Mouse (Mus musculus) left cerebral cortex, adult 8-10 months (tissue): ENCODE measurements around the gene Tead2. TPM values are rescaled to one million over a fixed set of nuclear protein-coding genes. Genes with fewer than 3 reads are reported as not detected.
"Not testable (repeated sequence)": the region's sequence is repeated elsewhere in the genome, so short reads cannot be mapped to it uniquely, and the experiment has no call there.

Source experiments
- DNase-seq, 2 experiments: peaks; one replicate each; pipeline ENCODE4 v3.0.0; 2022; ENCODE audit warnings: low spot score in 2 of 2
- total RNA-seq, 4 experiments: library from RNA; stranded (reverse); gene quantifications; 2 replicates each; pipeline ENCODE4 v1.2.4; 2022

Gene Tead2
- 1 to 10 TPM; 2.0 to 5.1 (median 3.0) TPM for total RNA-seq

DNA sequence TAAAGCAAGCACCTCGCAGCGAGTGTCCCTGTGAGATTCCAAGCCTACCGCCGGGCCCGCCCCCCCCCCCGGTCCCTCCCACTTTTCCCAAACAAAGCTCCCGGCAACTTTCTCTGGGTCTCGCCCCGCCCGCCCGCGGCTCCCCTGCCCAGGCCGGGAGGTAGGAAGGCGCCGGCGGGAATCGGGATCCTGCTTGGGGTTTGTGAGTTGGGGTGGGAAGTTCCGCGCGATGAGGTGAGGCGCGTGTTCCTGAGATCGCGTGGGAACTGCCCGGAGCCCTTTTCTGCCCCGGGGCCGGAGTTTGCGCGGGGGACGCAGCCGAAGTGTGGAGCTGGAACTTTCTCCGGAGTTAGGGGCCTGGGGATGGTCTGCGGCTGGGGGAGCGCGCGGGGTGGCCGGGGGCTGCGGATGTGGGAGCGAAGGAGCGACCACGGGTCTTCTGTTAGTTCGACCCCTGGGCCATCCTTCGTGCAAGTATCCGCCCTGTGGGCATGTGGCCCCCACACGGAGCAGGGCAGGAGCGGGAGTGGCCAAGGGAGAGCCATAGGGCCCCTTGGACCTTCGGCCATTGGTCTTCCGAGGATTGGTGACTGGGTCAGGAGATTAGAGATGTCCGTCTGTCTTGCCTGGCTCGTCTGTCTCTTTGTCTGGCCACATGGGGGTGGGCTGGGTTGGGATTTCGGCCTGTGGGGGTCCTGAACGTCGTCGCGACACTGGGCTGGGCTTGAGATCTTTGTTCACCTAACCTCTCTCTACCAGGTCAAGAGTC, at the start of gene Tead2:
Gene Tead2, plus strand, starts transcription at position 81 of the 769 bp plus-strand sequence.
- DNase-seq: no peak

DNA sequence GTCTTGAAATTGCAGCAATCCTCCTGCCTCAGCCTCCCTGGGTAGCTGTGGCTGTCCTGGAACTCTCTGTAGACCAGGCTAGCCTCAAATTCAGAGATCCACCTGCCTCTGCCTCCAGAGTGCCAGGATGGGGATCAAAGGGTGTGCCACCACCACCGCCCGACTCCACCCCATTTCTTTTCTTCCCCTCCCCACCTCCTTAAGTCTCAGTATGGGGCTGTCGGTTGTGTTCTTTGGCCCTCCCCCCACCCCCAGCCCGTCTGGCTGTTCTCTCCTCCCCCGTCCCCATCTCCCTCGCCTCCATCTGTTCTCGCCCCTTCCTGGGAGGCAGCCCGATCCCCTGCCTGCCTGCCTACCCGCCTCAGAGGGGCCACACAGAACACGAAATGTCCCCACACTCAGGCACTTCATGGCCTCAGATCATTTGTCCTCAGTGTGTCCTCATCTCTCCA, 48.6 kb upstream of the Tead2 start:
- peak in 1 of 2 experiments; percentile 63 for DNase-seq

DNA sequence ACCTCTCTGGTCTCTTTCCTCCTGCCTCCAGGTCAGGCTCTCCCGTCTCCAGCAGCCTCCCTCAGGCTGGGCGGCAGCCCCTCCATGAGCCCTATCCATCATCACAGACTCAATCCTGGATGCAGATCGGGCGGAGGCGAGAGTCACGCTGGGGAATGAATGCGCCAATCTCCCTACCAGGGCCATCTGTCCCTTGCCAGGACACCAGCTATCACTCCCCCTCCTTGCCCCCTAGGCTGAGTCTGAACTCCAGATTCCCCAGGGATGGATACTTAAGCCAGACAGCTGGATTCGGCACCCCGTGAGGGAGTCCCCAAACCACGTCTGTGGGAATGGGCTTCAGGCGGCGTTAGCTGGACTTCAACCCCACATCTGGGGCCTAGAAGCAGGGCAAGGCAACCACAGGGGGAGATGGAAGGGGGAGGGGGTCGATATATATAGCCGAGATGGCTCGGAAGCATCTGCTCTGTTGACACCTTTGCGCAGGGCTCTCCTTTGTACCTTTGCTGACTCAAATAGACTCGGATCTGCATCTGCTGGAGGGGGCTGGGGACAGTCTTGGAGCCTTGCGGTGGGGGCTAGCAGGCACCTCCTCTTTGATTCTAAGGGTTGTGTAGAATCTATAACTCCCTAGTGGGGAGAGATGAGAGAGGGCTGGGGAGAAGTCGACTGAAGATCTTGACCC, 47.6 kb upstream of the Tead2 start:
- peak in 1 of 2 experiments; percentile 70 for DNase-seq

DNA sequence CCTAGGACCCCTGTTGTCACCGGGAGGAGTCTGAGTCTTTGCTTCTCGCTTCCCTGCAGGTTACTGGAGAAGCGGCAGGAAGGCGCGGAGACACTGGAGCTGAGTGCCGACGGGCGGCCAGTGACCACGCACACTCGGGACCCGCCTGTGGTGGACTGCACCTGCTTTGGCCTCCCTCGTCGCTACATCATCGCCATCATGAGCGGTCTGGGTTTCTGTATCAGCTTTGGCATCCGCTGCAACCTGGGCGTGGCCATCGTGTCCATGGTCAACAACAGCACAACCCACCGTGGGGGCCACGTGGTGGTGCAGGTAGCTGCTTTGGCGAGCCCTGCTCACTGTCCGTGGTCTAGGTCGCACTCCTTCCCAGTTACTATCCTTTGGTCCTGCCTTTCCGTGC, 46.9 kb upstream of the Tead2 start:
- DNase-seq: no peak

DNA sequence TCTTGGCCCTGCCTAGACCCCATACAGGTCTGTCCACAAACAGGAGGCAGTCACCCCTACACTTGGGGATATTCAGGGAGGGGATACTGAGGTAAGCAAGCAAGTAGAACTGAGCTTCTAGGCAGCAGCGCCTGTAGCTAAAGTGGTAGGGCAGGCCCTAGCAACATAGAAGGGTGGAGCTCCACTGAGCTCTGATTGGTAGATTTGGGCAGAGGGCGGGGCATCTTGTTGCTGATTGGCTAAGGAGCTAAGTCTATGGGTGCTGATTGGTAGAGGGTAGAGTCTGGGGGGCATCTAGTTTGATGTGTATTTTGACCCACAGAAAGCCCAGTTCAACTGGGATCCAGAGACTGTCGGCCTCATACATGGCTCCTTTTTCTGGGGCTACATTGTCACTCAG, 46.1 kb upstream of the Tead2 start:
- DNase-seq: peak in 1 of 2 experiments; percentile 73

DNA sequence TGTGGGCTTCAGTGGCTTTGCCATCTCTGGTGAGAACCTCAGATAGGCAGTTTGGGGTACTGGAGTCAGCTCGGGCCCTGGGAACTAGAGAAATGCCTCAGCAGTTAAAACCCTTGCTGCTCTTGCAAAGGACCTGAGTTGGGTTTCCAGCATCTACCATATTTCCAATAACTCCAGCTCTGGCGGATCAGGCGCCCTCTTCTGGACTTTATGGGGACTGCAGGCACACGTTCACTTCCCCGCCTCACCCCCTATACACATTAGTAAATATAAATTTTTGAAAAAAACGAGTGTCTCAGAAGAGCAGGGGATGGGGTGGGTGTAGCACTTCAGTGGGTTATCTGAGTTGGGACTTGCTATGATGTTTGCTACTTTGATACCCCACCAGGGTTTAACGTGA, 42.6 kb upstream of the Tead2 start:
- DNase-seq: no peak

DNA sequence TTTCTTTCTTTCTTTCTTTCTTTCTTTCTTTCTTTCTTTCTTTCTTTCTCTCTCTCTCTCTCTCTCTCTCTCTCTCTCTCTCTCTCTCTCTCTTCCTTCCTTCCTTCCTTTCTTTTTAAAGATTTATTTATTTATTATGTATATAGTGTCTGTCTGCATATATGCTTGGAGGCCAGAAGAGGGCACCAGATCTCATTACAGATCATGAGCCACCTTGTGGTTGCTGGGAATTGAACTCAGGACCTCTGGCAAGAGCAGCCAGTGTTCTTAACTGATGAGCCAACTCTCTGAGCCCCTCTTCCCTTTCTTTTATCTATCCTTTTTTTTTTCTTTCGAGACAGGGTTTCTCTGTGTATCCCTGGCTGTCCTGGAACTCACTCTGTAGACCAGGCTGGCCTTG, 41.8 kb upstream of the Tead2 start:
- DNase-seq: not testable (repeated sequence)

DNA sequence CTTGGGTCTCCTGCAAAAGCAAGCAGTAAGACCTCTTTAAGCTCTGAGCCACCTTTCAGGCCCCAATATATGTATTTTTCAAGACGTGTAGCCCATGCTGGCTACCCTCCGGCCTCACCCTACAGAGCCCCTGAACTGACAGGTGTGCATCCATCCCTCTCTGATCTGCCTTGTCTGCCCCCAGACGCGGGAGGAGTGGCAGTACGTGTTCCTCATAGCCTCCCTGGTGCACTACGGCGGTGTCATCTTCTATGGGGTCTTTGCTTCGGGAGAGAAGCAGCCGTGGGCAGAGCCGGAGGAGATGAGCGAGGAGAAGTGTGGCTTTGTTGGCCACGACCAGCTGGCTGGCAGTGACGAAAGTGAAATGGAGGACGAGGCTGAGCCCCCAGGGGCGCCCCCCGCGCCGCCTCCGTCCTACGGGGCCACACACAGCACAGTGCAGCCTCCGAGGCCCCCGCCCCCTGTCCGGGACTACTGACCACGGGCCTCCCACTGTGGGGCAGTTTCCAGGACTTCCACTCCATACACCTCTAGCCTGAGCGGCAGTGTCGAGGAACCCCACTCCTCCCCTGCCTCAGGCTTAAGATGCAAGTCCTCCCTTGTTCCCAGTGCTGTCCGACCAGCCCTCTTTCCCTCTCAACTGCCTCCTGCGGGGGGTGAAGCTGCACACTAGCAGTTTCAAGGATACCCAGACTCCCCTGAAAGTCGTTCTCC, 40.8 kb upstream of the Tead2 start:
- DNase-seq: no peak

DNA sequence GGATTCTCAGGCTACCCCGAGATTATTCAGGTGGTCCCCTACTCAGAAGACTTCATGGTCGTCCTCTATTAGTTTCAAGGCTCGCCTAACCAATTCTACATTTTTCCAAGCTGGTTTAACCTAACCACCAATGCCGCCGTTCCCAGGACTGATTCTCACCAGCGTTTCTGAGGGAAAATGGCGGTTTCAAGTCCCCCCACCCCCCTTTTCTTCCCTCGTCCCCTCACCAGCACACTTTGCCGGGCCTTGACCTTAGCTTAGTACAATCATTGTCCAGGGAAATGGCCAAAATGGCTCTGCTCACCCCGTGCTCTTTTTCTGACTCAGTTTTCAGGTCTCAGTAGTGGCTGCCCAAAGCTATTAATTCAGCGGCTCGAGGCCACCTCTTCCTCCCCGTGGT, 40.2 kb upstream of the Tead2 start:
- DNase-seq: no peak

DNA sequence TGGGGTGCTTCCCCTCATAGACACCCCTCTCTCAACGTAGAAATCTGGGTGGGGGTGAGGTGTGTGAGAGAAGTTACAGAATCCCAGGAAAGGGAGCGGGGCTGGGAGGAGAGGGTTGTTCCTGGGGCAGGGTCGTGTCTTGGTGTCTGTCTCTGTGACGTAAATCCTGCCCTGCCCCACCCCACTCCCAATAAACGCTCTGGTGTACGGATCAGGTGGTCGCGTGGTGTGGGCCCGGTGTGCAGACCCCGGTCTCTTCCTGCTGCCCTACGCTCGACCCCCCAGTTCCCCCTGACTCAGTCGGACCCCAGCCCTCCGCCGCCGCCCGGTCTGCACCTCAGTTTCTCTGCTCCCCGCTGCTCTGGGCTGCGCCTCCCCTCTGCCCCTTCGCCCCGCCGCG, 39.6 kb upstream of the Tead2 start:
- no peak for DNase-seq

DNA sequence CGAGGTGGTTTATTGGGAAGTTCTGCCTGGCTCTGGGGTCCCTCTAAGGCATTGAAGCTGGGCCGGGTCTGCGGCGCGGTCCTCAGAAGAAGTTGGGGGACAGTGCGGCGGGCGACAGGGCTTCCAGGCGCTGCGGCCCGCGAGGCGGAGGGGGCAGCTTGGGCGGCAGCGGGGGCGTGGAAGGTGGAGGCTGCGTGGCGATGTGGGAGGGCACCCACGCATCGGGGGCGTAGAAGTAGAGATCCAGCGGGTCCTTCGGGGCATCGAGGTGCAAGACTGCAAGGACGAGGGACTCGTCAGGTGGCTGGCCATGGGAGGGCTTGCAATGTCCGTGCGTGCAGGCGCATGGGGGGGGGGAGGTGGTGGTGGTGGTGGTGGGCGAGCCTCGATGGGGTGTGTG, 39.2 kb upstream of the Tead2 start:
- no peak for DNase-seq

DNA sequence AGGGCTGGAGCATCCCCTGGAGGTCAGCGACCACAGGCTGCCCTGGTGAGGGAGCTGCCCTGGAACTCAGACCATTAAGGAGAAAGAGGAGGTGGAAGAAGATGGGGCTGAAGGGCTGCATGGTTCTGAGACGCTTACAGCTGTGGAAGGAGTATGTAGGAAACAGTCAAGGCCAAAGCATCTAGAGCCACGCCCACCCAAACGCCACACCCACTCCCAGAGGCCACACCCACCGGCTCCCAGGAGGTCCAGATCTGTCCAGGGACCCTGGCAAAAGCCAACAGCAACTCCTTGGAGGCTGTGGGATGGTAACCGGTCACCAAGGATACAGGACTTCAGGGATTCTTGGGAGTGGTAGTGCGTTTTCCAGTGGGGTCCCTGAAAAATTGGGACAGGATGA, 37.0 kb upstream of the Tead2 start:
- DNase-seq: no peak

DNA sequence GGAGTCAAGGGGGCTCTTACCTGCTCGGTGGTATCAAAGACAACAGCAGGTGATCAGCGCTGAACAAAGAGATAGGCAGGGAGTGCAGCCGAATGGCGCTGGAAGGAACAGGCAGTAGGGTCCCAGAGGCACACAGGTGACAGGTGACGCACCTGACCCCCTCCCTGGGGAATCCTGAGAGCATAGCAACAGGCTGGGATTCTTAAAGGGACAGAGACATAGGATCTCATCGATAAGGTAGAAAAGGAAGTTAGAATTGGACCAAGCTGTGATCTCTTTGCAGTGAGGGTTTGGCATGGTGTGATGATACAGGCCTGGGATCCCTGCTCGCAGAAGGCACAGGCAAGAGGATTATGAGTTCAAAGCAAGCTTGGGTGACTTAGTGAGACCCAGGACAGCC, 36.1 kb upstream of the Tead2 start, which contains the start of gene Gfy:
Gene Gfy, minus strand, starts transcription at position 101 of the 400 bp plus-strand sequence.
- no peak for DNase-seq

DNA sequence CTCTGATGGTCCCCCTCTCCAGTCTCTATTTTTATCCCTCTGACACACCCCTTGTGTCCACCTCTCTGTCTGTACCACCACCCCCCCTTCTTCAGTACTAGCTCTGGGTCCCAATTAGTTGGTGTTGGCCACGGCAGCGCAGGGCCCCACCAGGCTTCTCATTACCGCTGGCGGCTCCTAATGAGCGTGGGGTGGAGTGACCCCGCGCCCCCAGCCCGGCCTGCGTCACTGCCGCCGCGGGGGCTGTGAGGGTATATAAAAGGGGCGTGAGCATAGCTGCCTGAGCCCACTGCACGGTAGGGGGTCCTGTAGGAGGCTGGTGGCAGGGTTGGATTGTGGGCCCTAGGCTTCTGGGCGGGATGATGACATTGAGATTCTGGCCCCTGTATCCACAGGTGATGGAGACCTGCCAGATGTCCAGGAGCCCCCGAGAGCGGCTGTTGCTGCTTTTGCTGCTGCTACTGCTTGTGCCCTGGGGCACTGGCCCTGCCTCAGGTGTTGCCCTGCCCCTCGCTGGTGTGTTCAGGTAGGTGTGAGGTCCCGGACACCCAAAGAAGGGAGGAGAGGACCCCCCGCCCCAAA, 34.6 kb upstream of the Tead2 start, which contains the start of gene Pth2:
Gene Pth2, plus strand, starts transcription at position 100 of the 582 bp plus-strand sequence.
- DNase-seq: no peak

DNA sequence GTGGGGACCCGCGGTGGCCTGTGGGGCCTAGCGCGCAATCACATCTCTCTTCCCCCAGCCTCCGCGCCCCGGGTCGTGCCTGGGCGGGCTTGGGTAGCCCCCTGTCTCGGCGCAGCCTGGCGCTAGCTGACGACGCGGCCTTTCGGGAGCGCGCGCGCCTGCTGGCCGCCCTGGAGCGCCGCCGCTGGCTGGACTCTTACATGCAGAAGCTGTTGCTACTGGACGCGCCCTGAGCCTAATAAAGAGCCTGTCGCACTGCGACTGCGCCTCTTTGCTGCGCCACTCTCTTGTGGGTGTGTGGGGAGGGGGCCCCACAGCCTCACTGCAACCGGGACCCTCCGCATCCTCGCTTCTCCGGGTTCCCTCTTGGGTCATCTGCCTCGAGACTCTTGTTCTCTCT, 34.0 kb upstream of the Tead2 start:
- no peak for DNase-seq

DNA sequence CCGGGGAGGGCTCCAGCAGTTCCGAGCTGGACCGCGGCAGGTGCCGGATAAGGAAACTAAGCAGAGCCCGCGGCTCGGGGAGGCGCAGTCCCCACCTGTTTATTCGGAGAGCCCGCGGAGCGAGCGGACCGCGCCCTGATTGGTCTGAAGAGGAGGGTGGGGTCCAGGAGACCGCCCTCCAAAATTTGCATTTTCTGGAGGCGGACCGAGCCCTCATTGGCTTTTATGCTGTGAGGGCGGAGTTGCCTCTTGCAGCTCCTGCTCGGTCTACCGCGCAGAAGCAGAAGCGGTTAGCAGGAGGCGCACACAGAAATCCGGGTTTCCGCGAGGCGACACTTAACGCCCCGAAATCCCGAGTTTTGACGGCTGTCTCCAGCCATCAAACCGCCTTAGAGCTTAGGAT, 33.4 kb upstream of the Tead2 start:
- peak; percentile 70 to 86 for DNase-seq

DNA sequence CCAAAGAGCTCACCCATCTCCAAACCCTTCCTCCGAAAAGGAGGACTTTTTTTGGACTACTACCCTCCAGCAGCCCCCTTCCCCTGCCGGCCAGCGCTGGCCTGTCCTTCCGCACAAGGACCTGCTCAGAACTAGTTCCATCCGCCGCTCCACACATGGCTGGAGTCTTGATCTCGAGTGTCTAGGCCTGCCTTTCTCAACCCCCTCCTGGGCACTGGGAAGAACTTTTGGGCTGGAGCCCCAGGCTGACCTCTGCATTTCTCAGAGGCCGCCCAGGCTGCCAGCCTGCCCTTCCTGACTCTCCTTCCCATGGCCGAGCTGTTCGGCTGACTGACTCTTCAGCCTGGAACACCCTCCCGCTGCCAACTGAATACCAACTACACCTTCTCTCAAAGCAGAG, 32.9 kb upstream of the Tead2 start:
- no peak for DNase-seq

DNA sequence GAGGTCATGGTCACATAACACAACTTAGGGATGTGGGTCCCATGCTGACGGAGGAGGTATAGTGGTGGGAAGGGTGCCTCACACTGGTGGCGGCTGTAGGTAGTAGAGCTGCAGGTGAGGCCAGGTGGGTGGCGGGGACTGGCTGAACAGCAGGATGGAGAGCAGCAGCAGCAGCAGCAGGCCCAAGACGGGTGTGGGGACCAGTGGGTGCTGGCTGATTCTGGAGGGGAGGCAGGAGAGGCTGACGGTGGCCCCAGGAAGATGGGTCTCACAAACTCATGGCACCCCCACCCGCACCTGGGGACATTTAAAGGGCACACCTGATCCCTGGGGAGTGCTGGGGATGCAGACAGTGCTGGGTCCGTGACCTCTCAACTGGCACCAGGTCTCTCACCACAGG, 31.9 kb upstream of the Tead2 start:
- no peak for DNase-seq

DNA sequence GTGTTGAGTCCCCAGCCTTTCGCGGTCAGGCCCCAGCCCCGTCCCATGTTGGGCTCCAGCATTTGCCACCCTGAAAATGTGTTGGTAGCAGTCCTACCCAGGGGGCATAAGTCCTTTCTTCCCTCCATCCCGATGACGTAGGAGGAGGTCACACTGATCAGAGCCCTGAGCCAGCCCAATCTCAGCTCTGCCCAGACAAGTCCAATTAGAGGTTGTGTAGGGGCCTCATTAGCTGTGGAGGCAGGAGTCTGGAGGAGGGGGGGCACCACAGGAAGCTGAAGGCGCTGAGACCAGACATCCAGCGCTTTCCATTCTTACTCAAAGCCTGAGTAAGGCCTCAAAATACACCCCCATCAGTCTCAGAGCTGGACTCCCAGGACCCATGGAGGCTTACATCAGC, 29.6 kb upstream of the Tead2 start:
- no peak for DNase-seq

DNA sequence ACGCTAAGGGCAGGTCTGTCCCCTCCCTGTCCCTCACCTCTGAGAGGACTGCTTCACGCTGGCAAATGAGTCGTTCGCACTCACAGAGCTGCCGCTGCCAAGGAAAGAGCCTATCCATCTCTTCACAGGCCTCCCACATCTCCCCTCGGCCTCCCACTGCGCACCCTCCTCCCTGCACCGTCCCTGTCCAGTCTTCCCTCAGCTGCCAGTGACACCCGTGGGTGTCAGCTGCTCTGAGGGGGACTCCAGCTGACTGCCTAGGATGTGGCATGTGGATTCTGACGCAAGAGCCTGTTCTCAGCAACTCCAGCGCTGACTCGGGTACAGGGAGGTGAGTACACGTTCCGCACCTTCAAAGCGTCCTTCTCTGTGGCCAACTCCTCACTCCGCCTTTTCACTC, 26.0 kb upstream of the Tead2 start:
- peak in 1 of 2 experiments; percentile 75 for DNase-seq

DNA sequence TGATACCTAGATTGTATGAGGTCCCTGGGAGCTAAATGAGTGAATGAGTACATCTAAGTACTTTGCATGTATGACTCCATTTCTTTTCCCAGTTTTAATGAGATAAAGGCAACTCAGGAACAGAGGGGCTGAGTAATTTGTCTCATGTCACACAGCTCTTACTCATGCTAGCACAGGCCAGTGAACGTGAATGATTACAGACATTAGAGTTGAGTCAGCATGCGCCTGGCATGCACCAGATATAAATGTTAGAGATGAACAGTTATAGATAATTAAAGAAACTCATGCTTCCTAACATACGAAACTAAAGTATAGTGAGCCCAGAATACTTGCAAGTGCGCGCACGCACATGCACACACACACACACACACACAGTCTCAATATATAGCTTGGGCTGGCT, 25.4 kb upstream of the Tead2 start:
- DNase-seq: no peak

DNA sequence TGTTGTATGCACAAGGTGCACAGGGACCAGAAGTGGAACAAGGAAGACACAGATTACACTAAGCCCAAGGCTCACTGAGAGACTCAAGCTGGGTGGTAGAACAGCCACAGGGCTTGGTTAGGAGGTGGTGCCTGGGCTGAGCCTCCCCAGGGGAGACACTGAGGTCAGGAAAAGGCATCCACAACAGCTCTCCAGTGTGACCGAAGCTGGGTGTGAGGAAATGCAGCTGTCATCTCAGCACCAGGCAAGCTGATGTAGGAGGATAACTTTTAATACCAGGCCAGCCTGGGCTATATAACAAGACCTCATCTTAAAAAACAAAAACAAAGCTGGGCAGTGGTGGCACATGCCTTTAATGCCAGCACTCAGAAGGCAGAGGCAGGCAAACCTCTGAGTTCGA, 24.4 kb upstream of the Tead2 start:
- no peak for DNase-seq
